Mouse (Mus musculus) brain, embryonic 14.5 days (tissue): ENCODE results near the gene Naa20. TPM values are rescaled to one million over a fixed set of nuclear protein-coding genes. Genes with fewer than 3 reads are reported as not detected.

ENCODE experiments used
- DNase-seq: peaks from one replicate; pipeline ENCODE4 v3.0.0-alpha.2; 2011; ENCODE audit warnings: low read depth
- CTCF ChIP-seq: fragments of 200-500 bp; IDR thresholded peaks from 2 replicates; pipeline ENCODE4 v1.5.1; 2012; ENCODE audit warnings: inconsistent platforms, mild to moderate bottlenecking, moderate library complexity, borderline replicate concordance; ENCODE audit not compliant: insufficient read depth, insufficient read length; ENCODE audit errors: extremely low read depth
- POLR2A ChIP-seq: fragments of 200-500 bp; IDR thresholded peaks from 2 replicates; pipeline ENCODE4 v1.6.1; 2012; ENCODE audit warnings: mild to moderate bottlenecking, inconsistent platforms, borderline replicate concordance; ENCODE audit not compliant: poor library complexity, insufficient read depth, insufficient read length, severe bottlenecking; ENCODE audit errors: extremely low read depth
- polyA plus RNA-seq: library from polyadenylated mRNA; depleted of rRNA; stranded (reverse); fragments of >200 nt; gene quantifications from 2 replicates; pipeline ENCODE4 v1.2.3, GENCODE M21; 2012

Gene Naa20
- polyA plus RNA-seq, 1 experiment, result 62.6 TPM

DNA sequence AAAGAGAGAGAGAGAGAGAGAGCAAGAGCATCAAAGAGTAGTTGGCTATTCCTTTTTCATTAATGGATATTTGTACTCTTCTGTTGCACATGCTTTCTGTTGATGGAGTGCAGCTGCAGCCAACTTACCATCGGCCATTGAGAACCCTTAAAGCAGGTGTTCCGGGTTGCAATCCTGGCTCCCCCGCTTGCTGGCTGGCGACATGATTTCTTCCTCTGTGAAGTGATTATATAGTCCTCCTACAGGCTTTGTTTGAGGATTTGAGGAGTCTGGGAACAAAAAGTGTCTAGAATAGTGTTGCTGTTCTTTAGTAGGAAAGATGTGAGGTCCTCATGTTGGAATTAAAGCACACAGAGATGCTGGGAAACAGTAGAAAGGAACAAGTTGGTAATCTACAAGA lies 30.6 kb upstream of the Naa20 start:
- DNase-seq, result no peak
- no peak for TF ChIP-seq POLR2A
- no peak for TF ChIP-seq CTCF

DNA sequence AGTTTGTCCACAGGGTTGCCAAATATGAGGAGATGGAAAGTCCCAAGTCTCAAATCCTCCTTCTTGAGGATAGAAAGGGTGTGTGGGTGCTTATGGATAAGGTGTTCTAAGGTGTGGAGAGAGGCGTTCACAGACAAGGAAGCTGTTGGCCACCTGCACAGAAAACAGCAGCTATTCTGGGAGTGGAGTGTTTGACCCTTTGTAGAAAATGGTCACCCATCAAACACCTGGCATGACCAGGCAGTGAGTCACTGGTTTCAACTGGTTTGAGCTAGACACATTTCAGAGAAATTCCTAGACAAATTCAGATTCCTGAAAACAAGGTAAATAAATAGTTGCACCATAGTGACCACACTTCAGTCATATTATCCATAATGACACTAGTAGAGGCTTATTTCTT lies 29.8 kb upstream of the Naa20 start:
- DNase-seq, result no peak
- TF ChIP-seq POLR2A, result no peak
- TF ChIP-seq CTCF, result no peak

DNA sequence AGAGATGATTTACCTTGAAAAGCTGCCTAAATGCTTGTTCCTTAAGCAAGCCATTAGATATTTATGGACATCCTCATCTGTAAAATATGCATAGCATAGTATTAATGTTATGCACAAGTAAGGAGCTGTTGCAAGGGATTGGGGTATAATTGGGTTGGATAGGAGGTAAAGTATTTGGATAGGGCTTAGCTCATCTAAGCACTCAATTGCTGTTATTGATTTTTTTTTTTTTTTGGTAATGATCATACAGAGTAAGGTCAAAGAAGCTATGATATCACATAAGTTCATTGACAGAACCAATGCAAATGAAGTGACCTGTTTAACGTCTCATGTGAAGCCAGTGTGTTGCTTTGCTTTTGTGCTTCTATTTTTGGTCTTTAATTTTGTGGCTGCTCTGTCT lies 27.9 kb upstream of the Naa20 start:
- no peak for TF ChIP-seq POLR2A
- no peak for TF ChIP-seq CTCF
- no peak for DNase-seq

DNA sequence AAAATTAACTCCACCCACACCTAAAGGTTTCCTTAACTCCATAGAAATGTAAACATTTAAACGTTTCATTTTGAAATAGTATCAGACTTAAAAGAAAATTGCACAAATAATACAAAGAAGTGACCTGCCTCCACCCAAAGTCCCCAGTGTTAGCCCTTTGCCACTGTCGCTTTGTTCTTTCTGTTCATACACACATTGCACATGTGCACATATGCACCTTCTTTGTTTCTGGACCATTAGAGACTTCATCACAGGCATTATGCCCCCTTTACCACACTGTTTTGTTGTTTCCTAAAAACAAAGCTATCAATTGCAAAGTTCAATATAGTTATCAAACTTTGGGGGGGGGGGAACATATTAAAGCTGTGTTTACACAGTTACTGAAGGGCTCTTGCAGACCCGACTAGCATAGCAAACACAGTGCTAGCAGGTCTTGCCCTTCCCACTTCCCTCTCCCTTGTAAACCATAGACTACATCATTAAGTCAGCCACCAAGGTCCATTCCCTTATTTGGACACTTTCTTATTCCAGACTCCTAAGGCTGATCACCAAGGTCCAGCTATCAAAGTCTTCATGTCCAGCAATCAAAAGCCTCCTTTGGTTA lies 26.9 kb upstream of the Naa20 start:
- no peak for TF ChIP-seq CTCF
- no peak for TF ChIP-seq POLR2A
- no peak for DNase-seq

DNA sequence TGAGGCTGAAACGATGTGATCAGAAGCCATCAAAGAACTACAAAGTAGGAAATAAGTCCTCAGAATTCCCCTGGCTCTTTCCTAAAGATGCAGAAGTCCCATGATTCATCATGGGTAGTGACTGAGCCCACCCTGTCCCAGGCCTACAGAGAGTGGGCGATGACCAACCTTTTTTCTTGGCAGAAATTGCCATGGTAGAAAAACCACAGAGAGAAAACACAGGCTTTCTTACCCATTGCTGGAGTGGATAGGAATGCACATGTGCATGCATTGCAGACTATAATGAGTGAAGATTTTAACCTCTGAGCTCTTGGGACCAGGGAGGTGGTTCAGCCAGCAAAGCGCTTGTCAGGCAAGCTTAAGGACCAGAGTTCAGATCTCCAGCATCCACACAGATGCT lies 24.7 kb upstream of the Naa20 start:
- TF ChIP-seq CTCF (no peak), POLR2A (no peak)
- DNase-seq, result no peak

DNA sequence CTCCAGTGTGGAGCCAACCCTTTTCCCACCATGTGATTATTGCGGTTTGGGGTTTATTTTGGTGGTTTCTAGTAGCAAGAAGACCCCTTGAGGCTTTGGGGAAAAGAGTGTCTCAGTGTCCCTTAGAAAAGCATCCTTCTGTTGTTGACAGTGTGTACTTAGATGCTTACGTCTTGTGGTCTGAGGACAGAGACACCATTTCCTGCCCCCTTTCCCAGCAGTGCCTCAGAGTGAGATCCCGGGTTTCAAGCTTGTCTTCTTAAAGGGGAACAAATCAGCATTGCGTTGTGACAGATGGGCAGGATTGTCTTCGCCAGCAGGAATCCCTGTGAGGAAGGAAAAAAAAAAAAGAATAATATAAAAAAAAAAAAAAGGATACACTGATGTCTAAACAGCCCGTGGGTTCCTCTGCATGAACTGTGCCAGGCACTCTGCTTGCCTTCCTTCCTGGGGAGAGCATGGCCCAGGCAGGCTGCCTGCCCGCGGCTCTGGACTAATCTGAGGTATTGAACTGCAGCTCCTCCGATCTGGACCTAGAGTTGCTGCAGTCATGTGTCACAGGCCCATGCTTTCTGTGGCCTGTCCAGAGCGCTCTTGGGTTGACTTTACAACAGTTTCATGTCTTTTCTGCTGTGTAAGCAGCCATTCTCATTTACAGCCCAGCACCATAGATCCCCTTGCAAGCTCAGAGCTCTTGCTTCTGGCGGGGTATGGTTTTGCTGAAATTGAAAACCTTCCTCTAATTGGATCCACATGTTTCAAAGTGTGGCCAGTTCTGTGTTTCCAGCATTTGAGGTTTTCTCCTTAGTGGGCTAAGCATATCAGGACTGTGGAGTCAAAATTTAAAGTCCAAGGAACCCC lies 20.8 kb upstream of the Naa20 start:
- peak; percentile 34 for DNase-seq
- no peak for TF ChIP-seq CTCF
- no peak for TF ChIP-seq POLR2A

DNA sequence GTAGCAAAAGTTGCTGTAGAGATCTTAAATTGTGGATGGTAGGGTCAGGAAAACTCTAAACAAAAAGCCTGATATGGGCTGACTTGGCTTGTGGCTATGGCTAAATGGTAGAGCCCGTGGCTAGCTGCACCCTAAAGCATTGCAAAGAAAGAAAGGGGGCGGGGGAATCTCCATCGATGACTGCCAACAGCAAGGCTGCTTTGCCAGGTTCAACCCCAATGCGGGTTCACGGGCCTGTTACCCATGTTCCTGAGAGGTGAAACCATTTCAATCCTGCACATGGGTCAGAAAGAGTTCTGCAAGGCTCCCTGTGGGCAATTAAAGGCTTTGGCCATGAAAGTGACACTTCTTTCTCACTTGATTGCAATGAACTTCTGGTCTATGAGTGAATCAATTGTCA lies 20.0 kb upstream of the Naa20 start:
- DNase-seq, result no peak
- TF ChIP-seq POLR2A (no peak), CTCF (no peak)

DNA sequence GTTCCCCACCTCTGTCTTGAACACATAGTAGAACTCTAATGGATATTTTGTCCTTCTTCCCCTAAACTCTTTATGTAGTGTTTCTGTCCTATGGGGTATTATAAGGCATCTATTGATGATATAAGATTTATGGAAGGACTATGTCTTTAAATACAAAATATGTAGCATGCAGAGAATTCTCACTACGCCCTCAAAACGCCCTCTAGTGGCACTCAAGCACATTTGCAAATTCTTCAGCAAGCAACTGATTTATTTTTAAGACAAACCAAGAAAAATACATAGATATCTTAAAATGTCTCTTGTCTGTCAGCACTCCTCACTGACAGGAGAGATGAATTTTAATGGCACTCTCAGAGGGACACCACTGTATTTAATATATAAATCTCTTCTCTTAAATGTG lies 19.5 kb upstream of the Naa20 start:
- TF ChIP-seq POLR2A (no peak), CTCF (peak; percentile 34; the same call in 1 of the 2 replicates)
- DNase-seq, result peak; percentile 38

DNA sequence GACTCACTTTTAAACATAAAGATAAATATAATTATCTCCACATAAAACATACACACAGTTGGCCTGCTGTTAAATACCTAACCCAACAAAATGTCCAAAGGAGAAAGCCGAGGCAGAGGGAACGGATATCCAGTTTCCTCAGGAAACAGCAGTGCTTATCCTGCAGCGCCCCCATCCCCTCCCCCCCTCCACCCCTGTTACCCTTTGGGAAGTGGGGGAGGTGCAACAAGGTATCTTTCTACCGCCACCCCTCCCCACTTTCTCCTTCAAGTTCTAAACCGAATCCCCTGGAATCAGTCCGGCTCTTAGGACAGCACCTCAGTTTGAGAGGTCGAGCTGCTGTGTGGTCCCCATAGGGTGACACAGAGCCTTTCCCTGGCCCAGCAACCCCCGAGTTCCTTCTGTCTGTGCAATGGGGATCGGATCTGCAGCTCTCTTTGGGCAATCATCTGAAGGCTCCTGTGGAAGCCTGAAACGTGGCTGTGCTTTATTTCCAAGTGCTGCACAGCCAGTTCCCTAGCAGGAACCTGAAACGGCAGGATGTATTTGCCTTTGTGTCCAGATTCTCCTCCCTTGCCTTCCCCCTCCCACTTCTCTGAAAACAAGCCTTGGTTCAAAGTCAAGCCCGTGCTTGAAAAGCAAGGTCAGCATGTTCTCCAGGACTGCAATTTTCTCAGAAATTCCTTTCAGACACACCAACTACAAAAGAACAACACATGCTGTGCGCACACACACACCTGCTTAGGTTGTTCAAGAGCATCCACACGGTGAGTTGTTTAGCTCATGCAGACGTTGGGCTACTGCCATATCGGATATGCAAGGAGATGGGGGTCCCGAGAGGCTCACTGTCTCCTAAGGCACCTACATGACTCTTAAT lies 17.6 kb upstream of the Naa20 start:
- DNase-seq, result peak; percentile 45
- TF ChIP-seq CTCF, result no peak
- TF ChIP-seq POLR2A, result no peak

DNA sequence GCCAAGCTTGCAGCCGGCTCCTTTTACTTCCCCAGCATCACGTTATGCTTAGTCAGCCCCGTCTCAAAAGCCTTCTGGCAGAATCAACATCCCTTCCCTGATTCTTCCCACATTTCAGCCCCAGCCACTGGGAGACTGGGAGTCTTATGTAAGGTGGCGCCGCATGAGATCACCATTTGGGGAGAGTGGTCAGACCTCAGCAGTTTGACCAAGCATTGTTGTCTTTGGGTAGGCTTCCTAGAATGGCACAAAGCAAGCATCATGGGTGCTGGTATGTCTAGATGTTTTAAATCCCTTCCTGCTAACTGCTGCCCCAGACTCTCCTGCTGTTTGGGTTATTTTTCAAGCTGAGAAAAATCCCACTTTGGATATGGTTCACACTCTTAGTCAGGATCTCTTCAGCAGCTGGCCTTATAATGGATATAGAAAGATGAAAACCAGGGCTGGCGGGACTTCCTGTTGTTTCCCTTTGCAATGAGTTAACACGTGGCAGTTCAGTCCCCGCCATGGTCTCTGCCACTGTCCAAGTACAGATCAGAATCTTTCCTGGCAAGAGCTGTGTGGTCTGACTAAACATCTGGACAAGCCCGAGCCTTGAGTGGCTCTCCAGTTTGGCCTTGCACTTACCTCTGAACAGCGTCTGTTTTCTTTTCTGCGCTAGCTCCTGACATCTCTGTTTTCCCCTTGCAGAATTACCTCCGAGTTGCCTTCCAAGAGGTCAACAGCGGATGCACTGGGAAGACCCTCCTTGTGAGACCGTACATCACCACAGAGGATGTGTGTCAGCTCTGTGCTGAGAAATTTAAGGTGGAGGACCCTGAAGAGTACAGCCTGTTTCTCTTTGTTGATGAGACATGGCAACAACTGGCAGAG lies 16.8 kb upstream of the Naa20 start:
- DNase-seq, result no peak
- TF ChIP-seq POLR2A, result no peak
- TF ChIP-seq CTCF, result no peak

DNA sequence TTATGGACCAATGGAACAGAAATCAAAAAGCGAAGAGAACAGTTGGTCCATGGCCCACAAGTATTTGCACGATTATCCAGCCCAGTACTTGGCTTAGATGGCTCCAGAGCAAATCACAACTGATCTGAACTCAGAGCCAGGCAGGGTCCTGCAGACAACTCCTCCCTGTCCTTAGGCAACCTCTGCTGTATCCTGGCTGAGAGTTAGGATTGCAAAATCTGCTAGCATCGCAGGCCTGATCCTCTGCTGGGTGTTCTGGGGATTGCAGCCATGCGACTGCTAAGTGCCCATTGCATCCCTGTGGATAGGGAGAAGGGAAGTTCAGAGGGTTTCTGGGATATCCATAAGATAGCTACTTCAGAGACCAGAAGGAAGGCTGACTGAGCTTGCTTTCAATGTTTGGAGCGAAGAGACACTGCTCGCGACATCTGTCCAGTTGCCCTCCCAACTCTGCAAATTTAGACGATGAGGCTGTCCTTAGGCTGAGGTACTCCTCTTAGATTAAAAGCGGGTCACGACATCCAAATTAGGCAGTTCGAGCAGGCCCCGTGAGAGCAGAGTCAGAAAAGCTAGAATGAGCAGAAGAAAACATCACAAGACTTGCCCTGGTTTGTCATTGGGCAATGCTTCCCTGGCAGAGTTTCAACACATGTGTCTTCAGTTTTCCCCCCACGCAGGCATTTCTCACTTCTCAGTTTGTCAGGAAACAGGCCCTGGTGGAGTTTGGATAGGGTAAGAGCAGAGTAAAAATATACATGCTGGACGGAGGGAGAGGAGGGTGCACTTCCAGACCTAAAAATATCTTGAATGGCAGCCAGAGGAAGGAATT lies 13.7 kb upstream of the Naa20 start:
- DNase-seq, result peak; percentile 35
- peak; percentile 48; the same call in 1 of the 2 replicates for TF ChIP-seq CTCF
- no peak for TF ChIP-seq POLR2A
